Mouse (Mus musculus) midbrain, embryonic 12.5 days (tissue): Measurements from ENCODE around the gene Prss30. TPM values are rescaled to one million over a fixed set of nuclear protein-coding genes. Genes with fewer than 3 reads are reported as not detected.
A peak's percentile ranks its signal among the peaks of the same experiment; 100 is the strongest.
"Not testable (repeated sequence)": the region's sequence is repeated elsewhere in the genome, so short reads cannot be mapped to it uniquely, and the experiment has no call there.

Source experiments
- ATAC-seq: fragments of 200-750 bp; cut with Nextera tagmentation; 2 replicates; pipeline ENCODE4 v1.8.0; 2017; ENCODE audit warnings: low read depth, moderate TSS enrichment, moderate library complexity; ENCODE audit not compliant: low FRiP score
- H3K27ac ChIP-seq: fragments of 300-500 bp; sonication (generic); replicated peaks from 2 replicates; pipeline ENCODE4 v1.5.1; 2016; ENCODE audit warnings: mild to moderate bottlenecking
- H3K27me3 ChIP-seq: fragments of 300-500 bp; sonication (generic); 2 replicates; pipeline ENCODE4 v1.6.1; 2016; ENCODE audit warnings: mild to moderate bottlenecking
- H3K36me3 ChIP-seq: fragments of 300-500 bp; sonication (generic); 2 replicates; pipeline ENCODE4 v1.6.1; 2016
- H3K4me1 ChIP-seq: fragments of 300-500 bp; sonication (generic); 2 replicates; pipeline ENCODE4 v1.6.1; 2016
- H3K4me2 ChIP-seq: fragments of 300-500 bp; sonication (generic); replicated peaks from 2 replicates; pipeline ENCODE4 v1.6.1; 2016; ENCODE audit warnings: mild to moderate bottlenecking, moderate library complexity
- H3K4me3 ChIP-seq: fragments of 300-500 bp; sonication (generic); 2 replicates; pipeline ENCODE4 v1.5.1; 2016; ENCODE audit warnings: mild to moderate bottlenecking
- H3K9ac ChIP-seq: fragments of 300-500 bp; sonication (generic); replicated peaks from 2 replicates; pipeline ENCODE4 v1.6.1; 2016; ENCODE audit warnings: mild to moderate bottlenecking, moderate library complexity
- H3K9me3 ChIP-seq: fragments of 300-500 bp; sonication (generic); 2 replicates; pipeline ENCODE4 v1.6.1; 2016; ENCODE audit warnings: mild to moderate bottlenecking
- WGBS: fragments of 180-500 bp; shearing (Covaris S2); methylation state at CpG from one replicate; pipeline ENCODE4 v1.1.7; 2016; 5-methylcytosine and 5-hydroxymethylcytosine counted together
- polyA plus RNA-seq: library from polyadenylated mRNA; unstranded; fragments of >200 nt; fragmentation: Nextera tagmentation; extraction: Ambion mirVana; gene quantifications from 2 replicates; pipeline ENCODE4 v1.2.1, GENCODE M21; 2016

The Prss30 gene
- polyA plus RNA-seq, 1 experiment from 2014 or later: not detected

DNA sequence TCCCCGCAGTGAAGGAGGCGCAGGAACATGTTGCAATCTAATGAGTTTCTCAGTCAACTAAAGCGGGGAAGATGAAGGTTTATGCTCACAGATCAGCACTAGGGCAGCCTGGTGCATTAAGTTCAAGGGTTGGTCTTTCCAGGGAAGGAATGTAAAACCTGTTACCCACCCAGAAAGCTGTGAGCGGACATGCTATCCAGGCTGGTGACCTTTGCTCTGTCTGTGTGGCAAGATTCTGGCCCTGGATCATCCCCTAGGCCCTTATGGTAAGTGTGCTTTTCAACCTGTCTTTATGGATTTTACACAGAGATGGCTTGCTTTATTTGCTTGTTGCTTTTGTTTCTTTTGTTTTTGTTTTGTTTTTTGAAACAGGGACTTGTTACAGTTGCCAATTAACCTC, 3.7 kb downstream of the Prss30 start:
- 77% methylated on average over 4 of the region's 4 CpGs for WGBS
- Histone ChIP-seq H3K36me3 (no peaks in the 10 kb centered on the region), H3K27me3 (no peaks in the 10 kb centered on the region), H3K4me1 (no peaks in the 10 kb centered on the region), H3K9me3 (no peaks in the 10 kb centered on the region), H3K27ac (no peak overlapping the region), H3K9ac (no peak overlapping the region), H3K4me2 (no peak overlapping the region), H3K4me3 (no peak overlapping the region)
- ATAC-seq: no peak

- H3K4me1 ChIP-seq: no peaks in the 10 kb centered on the region
- no peak overlapping the region for H3K4me3 ChIP-seq
- H3K9me3 ChIP-seq: no peaks in the 10 kb centered on the region
- H3K27ac ChIP-seq: no peak overlapping the region
- WGBS: 86% methylated on average over 9 of the region's 9 CpGs
- H3K4me2 ChIP-seq: no peak overlapping the region
- no peaks in the 10 kb centered on the region for H3K27me3 ChIP-seq
- no peak for ATAC-seq
- no peak overlapping the region for H3K9ac ChIP-seq
- no peaks in the 10 kb centered on the region for H3K36me3 ChIP-seq
Measured at GRCm38 (mm10) chr17:23971315-23971714, 9.1 kb downstream of the Prss30 start.

DNA sequence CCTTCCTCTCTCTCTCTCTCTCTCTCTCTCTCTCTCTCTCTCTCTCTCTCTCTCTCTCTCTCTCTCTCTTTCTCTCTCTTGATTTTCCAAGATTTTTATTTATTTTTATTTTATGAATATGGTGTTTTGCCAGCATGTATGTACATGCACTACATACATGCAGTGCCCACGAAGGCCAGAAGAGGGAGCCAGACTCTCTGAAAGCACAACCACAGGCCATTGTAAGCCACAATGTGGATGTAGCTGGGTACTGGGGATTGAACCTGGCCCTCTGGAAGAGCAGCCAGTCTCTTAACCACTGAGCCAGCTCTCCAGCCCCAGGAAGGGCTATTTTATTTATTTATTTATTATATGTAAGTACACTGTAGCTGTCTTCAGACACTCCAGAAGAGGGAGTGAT, 11.1 kb downstream of the Prss30 start:
- peaks cover 6% of the 10 kb centered on the region for H3K4me1 ChIP-seq
- no peaks in the 10 kb centered on the region for H3K9me3 ChIP-seq
- ATAC-seq: 0 out of 2 replicates have a peak, but pooled peaks have one; percentile 52
- WGBS: 0% methylated on average over 1 of the region's 1 CpGs
- no peak overlapping the region for H3K4me3 ChIP-seq
- no peak overlapping the region for H3K27ac ChIP-seq
- H3K36me3 ChIP-seq: no peaks in the 10 kb centered on the region
- H3K27me3 ChIP-seq: no peaks in the 10 kb centered on the region
- no peak overlapping the region for H3K9ac ChIP-seq
- H3K4me2 ChIP-seq: no peak overlapping the region

DNA sequence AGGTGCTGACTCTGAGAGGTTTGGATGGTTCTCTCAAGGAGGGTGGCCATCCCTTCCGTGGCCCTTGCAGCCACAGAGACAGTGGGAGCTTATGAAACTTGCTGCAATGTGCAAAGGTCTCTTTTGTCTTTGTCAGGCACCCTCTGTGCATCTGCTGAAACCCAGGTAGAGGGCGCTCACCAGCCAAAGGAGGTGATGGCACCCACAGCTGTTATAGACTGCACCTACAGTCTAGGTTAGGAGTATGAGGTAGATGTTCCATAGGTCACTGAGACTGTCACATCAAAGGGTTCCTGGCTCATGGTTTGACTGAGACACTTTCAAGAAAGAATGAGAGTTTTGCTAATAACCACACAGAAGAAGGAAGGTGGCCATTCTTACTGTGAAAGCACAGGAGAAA, 11.6 kb downstream of the Prss30 start:
- no peak for ATAC-seq
- WGBS: 48% methylated on average over 2 of the region's 2 CpGs
- H3K9me3 ChIP-seq: no peaks in the 10 kb centered on the region
- no peaks in the 10 kb centered on the region for H3K36me3 ChIP-seq
- H3K27ac ChIP-seq: no peak overlapping the region
- H3K4me2 ChIP-seq: no peak overlapping the region
- H3K4me1 ChIP-seq: peaks cover 6% of the 10 kb centered on the region
- H3K9ac ChIP-seq: no peak overlapping the region
- H3K4me3 ChIP-seq: no peak overlapping the region
- no peaks in the 10 kb centered on the region for H3K27me3 ChIP-seq

- Histone ChIP-seq H3K27me3 (no peaks in the 10 kb centered on the region), H3K9ac (no peak overlapping the region), H3K27ac (no peak overlapping the region), H3K9me3 (no peaks in the 10 kb centered on the region), H3K4me2 (no peak overlapping the region), H3K4me3 (no peak overlapping the region), H3K36me3 (no peaks in the 10 kb centered on the region), H3K4me1 (peaks cover 6% of the 10 kb centered on the region)
- no peak for ATAC-seq
- WGBS: 91% methylated on average over 10 of the region's 10 CpGs
Measured at GRCm38 (mm10) chr17:23966658-23967401, 13.5 kb downstream of the Prss30 start.

- Histone ChIP-seq H3K27me3 (no peaks in the 10 kb centered on the region), H3K27ac (no peak overlapping the region), H3K9ac (no peak overlapping the region), H3K4me2 (no peak overlapping the region), H3K9me3 (no peaks in the 10 kb centered on the region), H3K36me3 (no peaks in the 10 kb centered on the region), H3K4me1 (peaks cover 6% of the 10 kb centered on the region), H3K4me3 (no peak overlapping the region)
- WGBS: 31% methylated on average over 6 of the region's 6 CpGs
- no peak for ATAC-seq
Measured at GRCm38 (mm10) chr17:23965805-23966425, 14.5 kb downstream of the Prss30 start.

DNA sequence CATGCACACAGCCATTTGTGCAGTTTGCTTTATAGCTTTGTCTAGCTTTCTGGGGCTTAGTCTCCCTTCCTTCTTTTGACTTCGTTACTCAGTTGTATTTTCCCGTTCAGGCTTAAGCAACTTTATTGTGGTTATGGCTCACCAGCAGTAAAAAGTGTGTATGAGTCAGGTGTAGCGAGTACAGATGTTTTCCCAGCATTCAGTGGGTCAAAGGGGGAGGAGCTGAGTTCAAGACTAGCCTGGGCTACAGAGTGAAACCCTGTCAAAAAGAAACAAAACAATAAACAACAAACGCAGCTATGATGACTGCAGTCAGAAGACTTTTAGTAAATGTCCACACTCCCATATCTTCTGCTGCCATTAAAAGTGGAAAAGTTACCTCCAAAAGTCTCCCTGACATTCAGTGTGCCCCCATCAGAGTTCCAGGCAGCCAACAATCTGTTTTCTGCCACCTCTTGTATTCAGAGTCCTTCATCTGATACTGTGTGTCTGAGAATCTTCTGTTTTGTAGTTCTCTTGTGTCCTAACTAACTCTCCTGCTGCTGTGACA, 18.7 kb downstream of the Prss30 start:
- Histone ChIP-seq H3K4me1 (peaks cover 6% of the 10 kb centered on the region), H3K4me2 (no peak overlapping the region), H3K9me3 (no peaks in the 10 kb centered on the region), H3K27me3 (no peaks in the 10 kb centered on the region), H3K27ac (no peak overlapping the region), H3K36me3 (no peaks in the 10 kb centered on the region), H3K9ac (no peak overlapping the region), H3K4me3 (no peak overlapping the region)
- no peak for ATAC-seq
- 59% methylated on average over 4 of the region's 4 CpGs for WGBS

- 45% methylated on average over 3 of the region's 3 CpGs for WGBS
- H3K4me3 ChIP-seq: no peak overlapping the region
- no peak overlapping the region for H3K4me2 ChIP-seq
- H3K27me3 ChIP-seq: no peaks in the 10 kb centered on the region
- H3K9ac ChIP-seq: no peak overlapping the region
- no peak overlapping the region for H3K27ac ChIP-seq
- peak; percentile 93 for ATAC-seq
- H3K9me3 ChIP-seq: no peaks in the 10 kb centered on the region
- H3K36me3 ChIP-seq: no peaks in the 10 kb centered on the region
- H3K4me1 ChIP-seq: no peaks in the 10 kb centered on the region
Measured at GRCm38 (mm10) chr17:23960084-23960738, 20.2 kb downstream of the Prss30 start.

GRCm38 (mm10) chr17:23955174-23955573, 25.2 kb downstream of the Prss30 start, which contains the start of gene Sbpl:
TSS of gene Sbpl (minus strand) at chr17:23955274.
- no peaks in the 10 kb centered on the region for H3K27me3 ChIP-seq
- H3K9ac ChIP-seq: no peak within 1 kb of the TSS
- H3K4me1 ChIP-seq: no peaks in the 10 kb centered on the region
- no peaks in the 10 kb centered on the region for H3K9me3 ChIP-seq
- WGBS: 73% methylated on average over 5 of the region's 5 CpGs
- no peak within 1 kb of the TSS for H3K4me2 ChIP-seq
- H3K27ac ChIP-seq: no peak within 1 kb of the TSS
- H3K4me3 ChIP-seq: no peak within 1 kb of the TSS
- no peaks in the 10 kb centered on the region for H3K36me3 ChIP-seq
- ATAC-seq: no peak

- H3K4me1 ChIP-seq, H3K27ac ChIP-seq, ATAC-seq, H3K9ac ChIP-seq, H3K27me3 ChIP-seq, H3K4me2 ChIP-seq, H3K4me3 ChIP-seq, H3K36me3 ChIP-seq, H3K9me3 ChIP-seq: not testable (repeated sequence)
- WGBS: 79% methylated on average over 4 of the region's 4 CpGs
Measured at GRCm38 (mm10) chr17:23950828-23951227, 29.5 kb downstream of the Prss30 start.

DNA sequence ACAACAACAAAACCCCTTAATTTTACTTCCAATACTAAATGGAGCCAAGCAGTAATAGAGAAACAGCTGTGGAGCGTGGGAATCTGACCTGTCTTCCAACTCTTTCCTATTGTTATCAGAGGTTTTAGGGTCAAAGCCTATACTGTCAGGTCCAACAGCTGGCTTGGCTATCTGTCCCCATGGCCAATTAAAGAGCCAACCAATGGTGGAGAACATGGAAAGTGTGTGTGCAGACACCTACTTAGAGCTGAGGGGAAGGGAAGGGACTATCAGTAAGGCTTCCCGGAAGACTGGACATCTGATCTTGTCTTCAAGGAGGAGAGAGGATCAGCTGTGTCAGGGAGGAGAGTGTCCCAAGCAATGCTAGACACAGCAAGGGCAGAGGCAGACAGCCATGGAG, 31.3 kb downstream of the Prss30 start:
- Histone ChIP-seq H3K27ac (no peak overlapping the region), H3K9ac (no peak overlapping the region), H3K4me2 (no peak overlapping the region), H3K4me1 (no peaks in the 10 kb centered on the region), H3K9me3 (no peaks in the 10 kb centered on the region), H3K36me3 (no peaks in the 10 kb centered on the region), H3K27me3 (no peaks in the 10 kb centered on the region), H3K4me3 (no peak overlapping the region)
- WGBS: 84% methylated on average over 2 of the region's 2 CpGs
- ATAC-seq: no peak

DNA sequence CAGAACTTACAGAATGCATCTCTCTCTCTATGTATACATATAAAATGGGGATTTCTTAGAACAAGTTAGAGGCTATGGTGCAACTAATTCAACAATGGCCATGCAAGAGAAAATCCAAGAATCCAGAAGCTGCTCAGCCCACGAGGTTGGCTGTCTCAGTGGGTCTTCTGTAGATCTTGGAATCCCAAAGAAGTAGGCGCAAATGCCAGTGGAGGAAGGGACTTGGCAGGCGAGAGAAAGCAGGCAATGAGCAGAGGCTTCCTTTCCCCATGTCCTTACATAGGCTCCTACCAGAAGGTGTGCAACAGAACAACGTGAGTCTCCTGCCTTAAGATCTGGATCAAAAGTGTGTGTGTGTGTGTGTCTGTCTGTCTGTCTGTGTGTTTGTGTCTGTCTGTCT, 32.9 kb downstream of the Prss30 start:
- 83% methylated on average over 4 of the region's 4 CpGs for WGBS
- not testable (repeated sequence) for H3K9ac ChIP-seq, H3K4me3 ChIP-seq, H3K27me3 ChIP-seq, H3K4me1 ChIP-seq, ATAC-seq, H3K9me3 ChIP-seq, H3K4me2 ChIP-seq, H3K27ac ChIP-seq, H3K36me3 ChIP-seq
